Mouse (Mus musculus): Measurements from ENCODE around the gene Kcnh1.

The Kcnh1 gene

DNA sequence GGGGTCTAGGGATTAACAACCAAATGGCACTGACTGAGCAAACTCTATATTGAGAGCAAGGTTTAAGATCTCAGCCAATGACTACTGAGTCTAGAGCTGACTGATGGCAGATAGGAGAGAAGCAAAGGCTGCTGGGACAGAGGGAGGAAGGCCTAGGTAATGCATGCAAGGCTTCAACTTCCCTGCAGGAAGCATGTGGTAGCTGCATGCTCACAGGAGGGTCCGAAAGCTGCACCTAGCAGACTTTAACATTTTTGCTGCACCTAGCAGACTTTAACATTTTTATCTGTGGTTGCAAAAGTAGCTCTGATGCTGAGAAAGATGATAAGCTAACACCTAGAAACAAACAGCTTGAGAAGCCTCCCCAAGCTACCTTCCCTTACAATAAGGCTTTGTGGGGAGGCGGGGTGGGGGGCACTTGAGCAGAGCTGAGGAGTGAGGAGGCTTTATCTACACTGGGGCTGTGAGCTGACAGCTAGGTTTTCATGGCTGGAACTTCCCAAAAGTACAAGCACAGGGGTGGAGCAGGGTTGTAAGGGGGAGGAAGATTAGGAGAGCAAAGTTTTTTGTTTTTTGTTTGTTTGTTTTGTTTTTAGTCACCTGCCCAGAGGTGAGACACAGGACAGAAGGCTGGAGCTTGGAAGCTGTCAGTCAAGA, 341.0 kb downstream of the Kcnh1 start:
- no peak for DNase-seq (ENCODE audit: low spot score in 2 of 2)

DNA sequence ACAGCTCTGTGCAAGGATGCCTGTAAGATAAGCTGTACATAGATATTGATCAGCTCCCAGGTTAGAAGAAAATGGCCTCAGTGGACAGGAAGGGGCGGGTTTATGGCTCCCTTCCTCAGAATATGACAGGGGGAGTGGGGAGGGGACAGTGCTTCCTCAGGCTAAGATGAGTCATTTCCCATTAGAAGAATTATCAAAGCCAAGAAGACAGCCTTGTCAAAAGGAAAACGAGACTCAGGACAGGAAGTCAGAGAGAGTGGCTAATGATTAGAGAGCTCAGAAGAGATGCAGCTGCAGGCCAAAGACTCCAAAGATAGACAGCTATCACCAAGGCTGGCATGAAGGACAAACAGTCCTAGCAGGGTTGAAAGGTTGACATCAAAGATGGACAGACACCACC, 341.6 kb downstream of the Kcnh1 start:
- no peak for DNase-seq (ENCODE audit: low spot score in 2 of 2)

DNA sequence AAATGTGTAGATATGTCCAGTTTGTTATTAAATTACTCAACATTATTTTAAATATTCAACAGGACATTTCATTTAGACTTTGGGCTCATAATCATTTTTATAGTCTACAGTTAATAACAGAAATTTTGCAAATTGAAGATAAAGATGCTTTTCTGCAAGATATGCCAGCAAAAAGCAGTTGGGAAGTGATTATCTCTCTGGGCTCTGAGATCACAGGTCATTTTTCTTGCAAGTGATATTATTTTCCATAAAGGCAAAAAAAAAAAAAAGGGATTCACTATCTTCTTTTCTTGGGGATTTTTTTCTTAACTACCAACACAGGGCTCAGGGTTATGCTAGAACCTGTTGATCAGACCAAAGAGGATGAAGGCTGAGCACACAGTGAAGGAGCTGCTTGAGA, 342.4 kb downstream of the Kcnh1 start:
- no peak for DNase-seq (ENCODE audit: low spot score in 2 of 2)

DNA sequence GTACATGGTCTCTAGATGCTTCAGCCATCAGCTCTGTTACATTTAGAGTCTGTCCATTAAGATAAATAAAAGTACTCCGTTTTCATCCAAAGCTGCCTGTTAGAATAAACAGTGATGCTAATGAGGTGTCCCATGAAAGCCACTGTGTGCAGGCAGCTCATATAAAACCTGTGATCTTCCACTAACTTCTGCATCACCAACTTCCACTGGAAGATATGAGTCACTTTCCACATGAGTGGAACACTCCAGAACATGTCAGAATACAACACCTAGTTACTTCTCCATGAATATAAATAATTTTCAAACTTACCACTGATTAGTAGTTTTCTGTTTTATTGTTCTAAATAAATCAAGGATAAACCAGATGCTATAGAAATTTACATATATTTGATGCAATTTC, 345.9 kb downstream of the Kcnh1 start:
- no peak for DNase-seq (ENCODE audit: low spot score in 2 of 2)

DNA sequence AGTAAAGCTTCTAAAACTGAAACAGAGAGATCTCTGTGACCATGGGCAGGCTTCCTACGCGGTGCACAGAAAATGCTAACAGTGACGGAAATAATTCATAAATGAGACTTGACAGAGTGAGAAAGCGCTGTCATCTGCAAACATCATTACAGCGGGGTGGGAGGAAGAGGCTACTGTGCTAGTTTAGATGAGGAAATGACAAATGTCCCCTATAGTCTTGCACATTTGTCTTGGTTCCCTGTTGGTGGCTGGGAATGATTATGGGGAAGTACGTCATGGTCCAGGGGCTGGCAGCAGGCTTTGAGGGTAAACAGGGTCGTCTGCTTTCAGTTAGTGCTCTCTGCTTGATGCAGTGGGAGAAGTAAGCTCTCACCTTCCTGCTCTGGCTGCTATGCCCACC, 346.6 kb downstream of the Kcnh1 start:
- no peak for DNase-seq (ENCODE audit: low spot score in 2 of 2)

DNA sequence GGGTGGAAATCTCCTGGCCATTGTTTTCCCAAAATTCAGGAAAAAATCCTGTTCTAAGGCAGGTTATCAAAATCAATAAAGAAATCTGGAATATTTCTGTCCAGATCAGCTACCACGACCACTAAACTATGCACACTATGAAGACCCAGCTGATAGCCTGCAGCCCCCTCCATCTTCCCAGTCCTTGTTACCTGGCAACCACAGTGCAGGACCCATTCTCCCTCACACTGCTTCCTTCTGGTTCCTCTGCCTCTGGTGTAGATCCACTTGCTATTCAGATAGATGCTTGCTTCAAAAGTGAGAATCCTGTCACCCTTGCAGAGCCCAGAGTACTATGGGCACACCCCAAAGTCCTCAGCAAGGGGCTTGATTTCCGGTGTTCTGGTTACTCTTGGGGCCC, 351.5 kb downstream of the Kcnh1 start:
- no peak for DNase-seq (ENCODE audit: low spot score in 2 of 2)

DNA sequence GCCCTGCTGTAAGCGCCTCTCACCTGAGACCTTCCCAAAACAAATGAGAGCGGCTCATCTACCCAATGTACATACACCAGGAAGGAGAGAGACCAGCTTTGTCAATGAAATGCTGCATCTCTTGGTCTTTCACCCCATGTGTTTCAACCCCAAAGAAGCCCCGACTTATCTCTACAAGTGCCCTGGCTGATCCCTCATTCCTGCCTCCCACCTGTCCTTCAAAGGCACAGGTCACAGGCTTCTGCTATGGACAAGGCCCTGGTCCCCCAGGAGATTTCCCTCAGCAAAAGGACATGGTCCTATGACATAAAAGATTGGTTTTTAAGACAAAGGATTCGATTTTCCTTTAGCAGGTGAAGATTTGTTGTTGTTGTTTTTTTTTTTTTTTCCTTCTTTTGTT, 353.1 kb downstream of the Kcnh1 start:
- DNase-seq (ENCODE audit: low spot score in 2 of 2) = no peak

DNA sequence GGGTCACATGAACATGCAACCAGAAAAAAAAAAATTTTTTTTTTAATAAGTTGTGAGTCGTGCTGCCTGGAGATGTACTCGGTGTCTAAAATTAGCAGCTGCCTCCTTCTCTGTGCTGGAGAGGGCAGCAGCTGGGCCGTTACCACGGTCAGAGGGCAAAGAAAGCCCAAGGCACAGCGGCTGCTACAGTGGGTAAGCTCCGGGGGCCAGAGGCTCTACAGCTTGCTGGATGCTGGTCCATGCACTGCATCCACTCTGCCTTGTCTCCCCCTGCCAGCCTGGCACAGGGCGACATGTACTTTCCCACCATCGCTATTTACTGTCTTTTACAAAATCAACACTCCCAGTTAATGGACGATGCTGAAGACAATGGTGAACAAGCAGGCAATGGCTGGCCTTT, 353.5 kb downstream of the Kcnh1 start:
- DNase-seq (ENCODE audit: low spot score in 2 of 2) = no peak

DNA sequence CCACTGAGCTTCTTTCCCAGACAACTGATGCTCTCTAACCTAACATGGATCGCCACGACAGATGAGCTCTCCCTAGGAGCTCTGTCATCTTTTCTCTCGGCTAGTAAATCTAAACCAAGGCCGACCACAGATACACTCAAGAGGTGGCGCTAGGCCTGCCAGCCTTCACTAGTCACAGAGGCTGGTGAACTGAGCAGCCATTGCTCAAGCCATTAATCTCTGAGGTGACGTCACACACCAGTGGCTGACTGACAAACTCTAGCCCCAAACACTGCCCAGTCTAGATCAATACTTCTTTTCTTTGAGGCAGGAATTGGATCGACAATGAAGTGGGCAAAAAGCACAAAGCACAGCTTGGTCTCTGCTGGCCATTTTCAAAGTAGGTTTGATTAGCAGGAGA, 354.3 kb downstream of the Kcnh1 start:
- DNase-seq (ENCODE audit: low spot score in 2 of 2) = no peak

DNA sequence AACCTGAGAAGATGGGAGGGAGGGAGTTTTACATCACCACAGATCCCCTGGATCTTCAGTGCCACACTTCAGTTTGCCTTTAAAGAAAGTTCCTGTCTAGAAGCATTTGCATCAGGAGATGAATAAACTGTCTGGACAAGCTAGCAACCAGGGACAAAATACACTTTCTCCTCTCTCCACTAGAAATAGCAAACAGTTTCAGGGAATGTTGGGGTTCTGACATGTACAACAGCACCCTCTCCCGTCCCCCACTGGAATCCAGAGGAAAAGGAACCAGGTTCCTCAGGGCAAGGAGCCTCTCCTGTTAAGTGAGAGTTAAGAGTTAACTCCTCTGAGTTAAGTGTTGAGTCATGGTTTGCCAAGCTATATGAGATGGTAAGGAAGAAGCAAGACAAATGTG, 356.3 kb downstream of the Kcnh1 start:
- DNase-seq (ENCODE audit: low spot score in 2 of 2) = no peak

DNA sequence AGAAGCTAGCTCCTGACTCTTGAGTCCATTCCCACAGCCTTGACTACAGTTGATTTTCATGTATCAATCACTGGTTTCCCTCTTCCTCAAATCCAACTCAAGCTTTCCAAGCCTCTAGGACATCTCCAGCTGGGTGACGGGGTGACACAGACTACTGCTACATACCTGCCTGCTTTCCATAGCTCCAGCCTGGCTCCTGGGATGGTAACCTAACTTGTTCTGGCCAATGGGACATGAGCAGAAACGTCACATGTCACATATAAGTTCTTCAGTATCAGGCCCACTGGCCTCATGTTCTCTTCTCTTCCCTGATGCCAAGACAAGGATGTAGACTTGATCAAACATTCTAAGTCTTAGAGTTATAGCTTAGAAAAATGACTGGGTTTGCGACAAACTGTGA, 360.0 kb downstream of the Kcnh1 start:
- no peak for DNase-seq (ENCODE audit: low spot score in 2 of 2)

DNA sequence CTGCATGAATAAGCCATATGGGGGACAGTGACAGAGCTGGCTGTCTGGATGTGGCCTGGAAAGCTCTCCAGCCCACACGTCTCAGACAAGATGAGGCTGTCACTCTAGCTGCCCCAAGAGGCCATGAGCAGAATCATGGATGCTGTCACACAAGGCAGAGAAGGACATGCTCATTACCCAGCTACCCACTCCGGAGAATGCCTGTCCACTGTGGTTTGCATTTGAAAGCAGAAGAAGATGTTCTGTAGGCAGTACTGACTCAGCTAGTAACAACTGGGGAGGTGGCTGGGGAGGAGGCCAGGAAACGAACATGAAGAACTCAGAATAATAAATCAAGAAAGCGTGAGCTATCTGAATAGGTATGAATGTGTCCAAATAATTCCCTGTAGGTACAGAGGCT, 364.9 kb downstream of the Kcnh1 start:
- DNase-seq (ENCODE audit: low spot score in 2 of 2) = no peak

DNA sequence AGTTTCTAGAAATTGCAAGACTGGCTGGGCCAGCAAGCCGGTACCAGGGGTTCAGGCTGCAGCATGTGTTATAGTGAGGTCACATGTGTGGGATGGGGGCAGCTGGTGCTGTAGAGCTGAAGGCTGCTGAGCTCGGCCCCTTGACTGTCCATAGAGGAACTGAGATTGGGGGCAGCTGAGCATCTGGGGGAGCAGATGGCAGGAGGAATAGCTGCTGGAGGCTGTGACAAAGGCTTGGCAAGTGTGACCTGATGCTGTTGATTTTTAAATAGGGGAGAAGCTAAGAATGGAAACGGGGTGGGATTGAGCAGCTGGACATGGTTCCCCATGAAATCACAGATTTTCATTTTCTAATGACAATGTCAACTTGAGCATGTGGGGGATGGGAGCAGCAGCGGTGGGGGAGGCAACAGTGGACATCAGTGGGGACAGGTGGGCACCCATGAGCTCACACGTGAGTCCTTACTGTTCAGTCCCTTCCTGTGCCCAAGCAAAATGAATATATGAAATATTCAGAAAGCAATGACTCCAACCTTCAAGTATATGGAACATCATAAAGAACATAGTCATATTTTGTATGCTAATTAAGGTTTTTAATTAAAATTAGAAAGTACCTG, 367.5 kb downstream of the Kcnh1 start:
- DNase-seq (ENCODE audit: low spot score in 2 of 2) = no peak

DNA sequence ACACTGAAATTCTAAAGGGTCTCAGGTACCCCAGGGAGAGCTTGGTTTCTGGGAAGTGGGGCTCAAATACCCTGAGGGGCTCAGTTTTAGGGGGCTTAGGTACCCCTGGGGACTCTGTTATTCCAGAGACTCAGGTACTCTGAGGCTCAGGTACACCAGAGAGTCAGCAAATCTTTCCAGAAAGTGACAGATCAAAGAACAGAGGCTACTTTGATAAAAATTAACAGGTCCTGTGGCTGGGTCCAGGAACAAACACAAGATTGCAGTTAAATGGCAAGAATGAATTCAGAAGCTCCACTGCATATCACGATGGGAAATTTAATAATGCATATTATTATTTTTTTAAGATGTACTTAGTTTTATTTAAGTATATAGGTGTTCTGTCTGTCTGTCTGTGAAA, 368.8 kb downstream of the Kcnh1 start:
- no peak for DNase-seq (ENCODE audit: low spot score in 2 of 2)

Measured in urinary bladder, postnatal 4 days (tissue).